Mouse (Mus musculus): ENCODE results near the gene Mlx.

- TF ChIP-seq MAFK (IDR thresholded peaks at IDR 0.05; ENCODE audit: insufficient read depth, low read depth, low read length), result no peak
- no peak for TF ChIP-seq ZC3H11A (IDR thresholded peaks at IDR 0.05; ENCODE audit: borderline replicate concordance, low read depth, low read length)
- TF ChIP-seq HCFC1 (IDR thresholded peaks at IDR 0.05; ENCODE audit: borderline replicate concordance, insufficient read depth, low read length), result no peak
- no peak for TF ChIP-seq ZNF384 (IDR thresholded peaks at IDR 0.05; ENCODE audit: low read depth, low read length)
Observed at GRCm38 (mm10) chr11:101094930-101095313, 7.8 kb downstream of the Mlx start.
